Mouse (Mus musculus) layer of hippocampus, adult 9-10 months (tissue): ENCODE measurements at regions not wholly inside any gene's neighbourhood (a gene's known extent, or its start where the extent isn't known, plus 50 kb on each side); places are given as distances from the start of the nearest gene placed in this dataset.

Experiments
- DNase-seq: peaks from one replicate; pipeline ENCODE4 v3.0.0; 2022; ENCODE audit warnings: low spot score

GRCm38 (mm10) chr12:58027796-58028195 is 183.8 kb upstream of the Sstr1 start:
- DNase-seq: no peak

DNA sequence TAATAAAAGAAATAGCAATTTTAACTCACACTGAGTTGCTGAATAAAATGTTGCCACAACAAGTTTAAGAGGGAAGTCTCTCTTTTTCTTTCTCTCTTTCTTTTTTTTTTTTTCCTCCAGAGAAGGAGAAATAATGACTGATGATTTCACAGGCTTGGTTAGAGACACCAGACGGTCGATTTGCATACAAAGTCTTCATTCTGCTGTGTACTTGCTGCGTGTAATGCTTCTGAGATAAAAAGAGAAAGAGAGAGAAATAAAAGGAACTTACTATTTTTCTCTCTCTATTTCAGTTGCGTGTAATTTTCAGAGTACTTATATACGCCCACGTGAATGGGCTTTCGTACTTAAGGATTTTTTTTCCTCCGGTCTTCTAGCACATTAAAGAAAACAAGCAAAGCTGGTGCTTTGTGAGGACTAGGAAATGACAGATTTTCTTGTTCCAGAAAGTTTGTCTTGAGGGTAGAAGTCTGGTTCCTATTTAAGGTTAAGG is 155.2 kb upstream of the Sstr1 start:
- DNase-seq: peak; percentile 3

DNA sequence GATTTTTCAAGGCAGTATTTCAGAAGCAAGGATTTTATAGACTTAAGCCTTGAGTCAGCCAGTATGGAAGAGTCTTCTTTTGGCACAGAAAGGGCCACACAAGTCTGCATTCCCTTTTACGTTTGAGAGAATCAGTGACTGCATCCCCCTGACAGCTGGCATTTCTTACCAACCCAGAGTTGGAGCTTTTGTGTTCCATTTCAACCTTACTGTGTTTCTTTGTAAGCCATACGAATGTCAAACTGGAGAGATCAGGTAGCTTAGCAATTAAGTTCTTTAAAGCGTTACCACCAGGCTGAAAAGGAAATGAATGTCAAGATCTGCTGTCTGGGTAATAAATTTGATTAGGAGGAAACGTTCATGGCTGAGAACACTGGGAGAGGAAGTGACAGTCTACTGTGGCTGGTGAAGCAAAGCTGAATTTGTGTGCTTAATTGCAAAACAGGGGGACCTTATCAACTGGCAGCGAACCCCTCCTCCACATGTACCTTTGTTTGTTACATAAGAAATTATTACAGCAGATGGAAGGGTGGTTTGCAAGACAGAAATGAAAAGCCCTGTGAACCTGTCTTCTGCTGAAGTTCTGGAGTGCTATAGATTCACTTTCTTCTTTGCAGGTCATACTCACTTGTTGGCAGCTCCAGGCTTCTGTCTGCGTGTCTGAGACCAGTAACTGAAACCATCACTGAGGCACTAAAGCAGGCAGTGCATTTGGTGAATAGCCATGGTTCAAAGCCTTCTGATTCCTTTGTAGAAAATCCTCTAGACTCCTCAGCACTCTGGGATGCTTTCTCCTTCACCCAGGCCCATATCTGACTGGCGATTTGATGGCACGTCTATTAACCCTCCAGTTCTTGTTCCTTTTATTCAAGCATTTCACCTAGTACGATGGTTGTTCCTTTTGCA is 144.0 kb upstream of the Sstr1 start:
- no peak for DNase-seq

DNA sequence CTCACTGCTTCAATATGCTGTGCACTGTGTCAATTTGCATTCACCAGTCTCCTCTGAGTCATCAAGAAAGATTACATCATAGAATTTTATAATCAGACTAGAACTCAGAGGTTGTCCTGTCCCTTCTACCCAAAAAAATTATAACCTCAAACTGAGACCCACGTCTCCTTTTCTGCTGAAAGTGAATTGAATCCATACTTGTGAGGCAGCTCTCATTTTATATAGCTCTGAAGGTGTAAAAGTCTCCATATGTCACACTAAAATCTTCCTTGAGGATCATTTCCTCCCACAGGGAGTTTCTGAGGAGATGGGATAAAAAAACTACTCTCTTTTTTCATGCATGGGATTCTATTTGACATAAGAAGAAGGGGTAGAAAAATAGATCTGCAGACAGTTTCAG is 124.3 kb upstream of the Sstr1 start:
- no peak for DNase-seq

GRCm38 (mm10) chr12:58112643-58113042 is 98.9 kb upstream of the Sstr1 start:
- DNase-seq: no peak

DNA sequence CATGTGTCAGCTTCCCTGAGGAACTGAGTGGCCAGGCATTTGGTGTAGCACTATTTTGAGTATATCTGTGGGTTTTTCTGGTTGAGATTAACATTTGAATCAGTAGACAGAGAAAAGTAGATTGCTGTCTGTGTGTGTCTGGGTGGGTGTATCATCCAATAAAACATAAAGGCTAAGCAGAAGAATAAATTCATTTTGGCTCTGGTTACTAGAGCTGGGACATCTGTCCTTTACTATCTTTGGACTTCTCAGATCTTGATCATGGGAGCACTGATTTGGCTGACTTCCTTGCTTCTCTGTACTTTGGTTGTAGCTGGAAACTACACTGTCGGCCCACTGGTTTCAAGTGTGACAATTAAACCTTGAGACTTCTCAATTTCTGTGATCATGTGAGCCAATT is 72.5 kb upstream of the Sstr1 start:
- DNase-seq: no peak

- DNase-seq: no peak
Measured at GRCm38 (mm10) chr12:58151883-58152282, 59.7 kb upstream of the Sstr1 start.
